Mouse (Mus musculus) CD8-positive naive resting alpha-beta T cell, adult 2 months (primary cell): ENCODE data around the gene Olfr1475.
"Not testable (repeated sequence)": the region's sequence is repeated elsewhere in the genome, so short reads cannot be mapped to it uniquely, and the experiment has no call there.

ENCODE experiments used
- DNase-seq, 2 experiments: peaks; one replicate each; pipeline ENCODE4 v3.0.0; 2022; ENCODE audit warnings: low read depth in 2 of 2, low spot score in 2 of 2

The Olfr1475 gene

DNA sequence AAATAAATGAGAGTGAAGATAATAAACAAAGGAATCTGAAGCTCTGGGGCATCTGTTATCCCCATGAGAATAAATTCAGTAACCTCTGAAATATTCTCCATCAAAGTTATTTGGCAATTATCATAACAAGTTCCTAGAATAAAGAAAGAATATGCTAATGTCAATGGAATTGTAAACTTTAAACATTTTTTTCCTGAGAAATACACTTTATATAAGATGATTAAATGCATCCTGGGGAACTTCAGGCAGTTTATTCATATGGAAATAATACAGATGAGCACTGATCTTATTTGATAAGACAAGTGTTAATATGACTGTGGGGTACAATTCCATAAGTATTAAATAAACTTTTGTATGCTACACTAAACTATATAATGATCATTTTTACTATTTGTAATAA, at the start of gene Olfr1475:
Olfr1475 (minus strand) TSS at position 101 of the 400 bp plus-strand sequence.
- no peak for DNase-seq

DNA sequence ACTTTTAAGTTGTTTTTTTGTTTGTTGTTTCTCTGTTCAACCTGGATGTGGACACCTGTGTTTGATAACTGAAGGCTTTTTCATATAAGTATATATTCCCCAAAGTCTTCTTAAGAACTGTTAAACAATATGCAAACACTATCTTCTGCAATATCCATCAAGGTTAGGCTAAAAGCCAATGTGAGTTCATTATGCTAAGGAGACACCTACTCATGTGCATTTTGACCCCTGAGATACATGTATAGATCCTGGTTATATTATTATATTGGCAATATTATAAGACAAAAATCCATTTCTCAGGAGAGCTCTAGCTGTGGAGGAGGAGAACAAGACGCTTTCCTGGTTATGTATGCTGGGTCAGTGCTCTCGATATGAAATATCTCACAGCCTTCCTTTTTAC, 47.6 kb upstream of the Olfr1475 start, which contains the start of gene Olfr1480:
Olfr1480 (plus strand) TSS at position 301 of the 400 bp plus-strand sequence.
- no peak for DNase-seq

GRCm38 (mm10) chr19:13500246-13500645, 20.2 kb upstream of the Olfr1475 start, which contains the start of gene Olfr1477:
Gene Olfr1477, plus strand, starts transcription at chr19:13500546.
- no peak for DNase-seq

DNA sequence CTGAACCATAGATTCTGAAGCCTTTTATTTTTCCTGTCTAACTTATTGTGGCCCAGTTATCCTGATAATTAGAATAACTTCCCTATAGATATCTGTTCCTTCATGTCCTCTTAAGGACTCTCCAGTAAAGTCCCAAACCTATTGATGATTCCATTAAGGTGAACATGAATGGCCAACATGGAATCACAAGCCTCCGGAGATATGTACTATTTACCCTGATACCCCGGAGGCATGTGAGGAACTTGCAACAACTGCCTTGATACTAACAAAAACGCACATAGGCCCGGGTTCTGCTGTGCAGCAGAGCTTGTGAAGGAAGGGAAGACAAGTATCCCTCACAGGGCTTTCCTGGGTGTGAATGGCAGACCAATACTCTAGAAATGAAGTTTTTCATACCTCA, 10.7 kb downstream of the Olfr1475 start, which contains the start of gene Olfr1474:
Olfr1474 (plus strand) TSS at position 301 of the 400 bp plus-strand sequence.
- not testable (repeated sequence) for DNase-seq

GRCm38 (mm10) chr19:13455986-13456385, 24.0 kb downstream of the Olfr1475 start, which contains the start of gene Olfr1472:
Gene Olfr1472, minus strand, starts transcription at chr19:13456086.
- no peak for DNase-seq

GRCm38 (mm10) chr19:13443109-13443508, 36.9 kb downstream of the Olfr1475 start, which contains the start of gene Olfr1471:
Gene Olfr1471, plus strand, starts transcription at chr19:13443409.
- not testable (repeated sequence) for DNase-seq
